Mouse (Mus musculus) testis, adult 2 months (tissue): Measurements from ENCODE around the gene Pea15a.

ENCODE experiments used
- CTCF ChIP-seq: fragments of 200-500 bp; IDR thresholded peaks from 2 replicates; pipeline ENCODE4 v1.5.1; 2012; ENCODE audit warnings: low read depth, mild to moderate bottlenecking, inconsistent platforms, low read length, moderate library complexity; ENCODE audit not compliant: control insufficient read depth, insufficient read depth, insufficient replicate concordance
- POLR2A ChIP-seq: fragments of 200-500 bp; IDR thresholded peaks from 2 replicates; pipeline ENCODE4 v1.6.1; 2012; ENCODE audit warnings: low read depth, mild to moderate bottlenecking, inconsistent platforms, low read length, moderate library complexity; ENCODE audit not compliant: control insufficient read depth

- TF ChIP-seq POLR2A (no peak), CTCF (no peak)
These were observed 11.7 kb upstream of the Pea15a start for GRCm38 (mm10) chr1:172218164-172218910.
